Mouse (Mus musculus): ENCODE data around the gene Scn1b. TPM values are rescaled to one million over a fixed set of nuclear protein-coding genes. Genes with fewer than 3 reads are reported as not detected.

Gene Scn1b
- total RNA-seq, 2 experiments from 2014 or later = 924 to 953 TPM

- no peak for DNase-seq (ENCODE audit: low spot score)
Observed at GRCm38 (mm10) chr7:31149751-31150565, 23.2 kb upstream of the Scn1b start.

- no peak for DNase-seq (ENCODE audit: low spot score)
Observed at GRCm38 (mm10) chr7:31149271-31149670, 22.5 kb upstream of the Scn1b start.

- peak; percentile 67 for DNase-seq (ENCODE audit: low spot score)
Observed at GRCm38 (mm10) chr7:31148756-31149155, 22.0 kb upstream of the Scn1b start.

GRCm38 (mm10) chr7:31148086-31148485 lies 21.3 kb upstream of the Scn1b start:
- no peak for DNase-seq (ENCODE audit: low spot score)

- no peak for DNase-seq (ENCODE audit: low spot score)
Observed at GRCm38 (mm10) chr7:31145596-31146160, 18.9 kb upstream of the Scn1b start.

- DNase-seq (ENCODE audit: low spot score) = no peak
Observed at GRCm38 (mm10) chr7:31144886-31145285, 18.1 kb upstream of the Scn1b start.

- DNase-seq (ENCODE audit: low spot score) = no peak
Observed at GRCm38 (mm10) chr7:31140941-31141340, 14.1 kb upstream of the Scn1b start.

GRCm38 (mm10) chr7:31140302-31140701 lies 13.5 kb upstream of the Scn1b start:
- DNase-seq (ENCODE audit: low spot score) = no peak

GRCm38 (mm10) chr7:31139765-31140164 lies 13.0 kb upstream of the Scn1b start:
- DNase-seq (ENCODE audit: low spot score) = peak; percentile 60

GRCm38 (mm10) chr7:31135717-31136116 lies 8.9 kb upstream of the Scn1b start:
- no peak for DNase-seq (ENCODE audit: low spot score)

- no peak for DNase-seq (ENCODE audit: low spot score)
Observed at GRCm38 (mm10) chr7:31131866-31132265, 5.1 kb upstream of the Scn1b start.

- DNase-seq (ENCODE audit: low spot score) = peak; percentile 71
Observed at GRCm38 (mm10) chr7:31130841-31131240, 4.0 kb upstream of the Scn1b start.

- DNase-seq (ENCODE audit: low spot score) = no peak
Observed at GRCm38 (mm10) chr7:31130197-31130596, 3.4 kb upstream of the Scn1b start.

- DNase-seq (ENCODE audit: low spot score) = peak; percentile 70
Observed at GRCm38 (mm10) chr7:31128157-31128705, 1.4 kb upstream of the Scn1b start.

GRCm38 (mm10) chr7:31126211-31126751 lies 522 bp downstream of the Scn1b start:
- peak; percentile 78 for DNase-seq (ENCODE audit: low spot score)

GRCm38 (mm10) chr7:31125116-31125515 lies 1.7 kb downstream of the Scn1b start:
- no peak for DNase-seq (ENCODE audit: low spot score)

GRCm38 (mm10) chr7:31124381-31124780 lies 2.4 kb downstream of the Scn1b start:
- DNase-seq (ENCODE audit: low spot score) = no peak

- DNase-seq (ENCODE audit: low spot score) = no peak
Observed at GRCm38 (mm10) chr7:31123697-31124096, 3.1 kb downstream of the Scn1b start.

GRCm38 (mm10) chr7:31122641-31123631 lies 3.9 kb downstream of the Scn1b start:
- DNase-seq (ENCODE audit: low spot score) = no peak

GRCm38 (mm10) chr7:31119556-31119955 lies 7.2 kb downstream of the Scn1b start:
- no peak for DNase-seq (ENCODE audit: low spot score)

GRCm38 (mm10) chr7:31118486-31118885 lies 8.3 kb downstream of the Scn1b start:
- peak; percentile 88 for DNase-seq (ENCODE audit: low spot score)

Data from gastrocnemius, adult 18-20 months (tissue).